Mouse (Mus musculus) lung, adult 2 months (tissue): ENCODE results near the gene Cnpy1.

Source experiments
- CTCF ChIP-seq: fragments of 200-500 bp; IDR thresholded peaks from 2 replicates; pipeline ENCODE4 v1.5.1; 2011; ENCODE audit warnings: mild to moderate bottlenecking, low read length, control low read depth; ENCODE audit not compliant: insufficient read depth
- POLR2A ChIP-seq: fragments of 200-500 bp; IDR thresholded peaks from 2 replicates; pipeline ENCODE4 v1.6.1; 2011; ENCODE audit warnings: low read depth, mild to moderate bottlenecking, control low read depth, low read length, borderline replicate concordance; ENCODE audit errors: extremely low read depth

- TF ChIP-seq POLR2A (no peak), CTCF (no peak)
Measured at GRCm38 (mm10) chr5:28238152-28238551, 7.5 kb downstream of the Cnpy1 start.
